Mouse (Mus musculus) frontal cortex, postnatal 14 days (tissue): Measurements from ENCODE around the gene Dusp3.

ENCODE experiments used
- DNase-seq, 2 experiments: peaks; one replicate each; pipeline ENCODE4 v3.0.0; 2022; ENCODE audit warnings: low spot score in 2 of 2

The Dusp3 gene

DNA sequence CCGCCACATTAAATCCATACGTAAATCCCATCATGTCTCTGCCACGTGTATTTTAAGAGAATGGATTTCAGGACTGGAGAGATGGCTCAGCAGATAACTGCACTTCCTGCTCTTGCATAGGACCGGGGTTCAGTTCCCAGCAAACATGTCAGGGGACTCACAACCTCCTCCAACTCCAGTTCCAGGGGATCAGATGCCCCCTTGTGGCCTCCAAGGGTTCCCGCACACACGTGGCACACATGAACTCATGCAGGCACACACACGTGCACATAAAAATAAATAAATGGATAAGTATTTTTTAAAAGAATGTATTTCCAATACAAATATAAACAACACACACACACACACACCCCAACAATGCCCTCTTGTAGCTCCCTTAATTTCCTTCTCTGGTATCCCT, 9.9 kb downstream of the Dusp3 start:
- DNase-seq = no peak

DNA sequence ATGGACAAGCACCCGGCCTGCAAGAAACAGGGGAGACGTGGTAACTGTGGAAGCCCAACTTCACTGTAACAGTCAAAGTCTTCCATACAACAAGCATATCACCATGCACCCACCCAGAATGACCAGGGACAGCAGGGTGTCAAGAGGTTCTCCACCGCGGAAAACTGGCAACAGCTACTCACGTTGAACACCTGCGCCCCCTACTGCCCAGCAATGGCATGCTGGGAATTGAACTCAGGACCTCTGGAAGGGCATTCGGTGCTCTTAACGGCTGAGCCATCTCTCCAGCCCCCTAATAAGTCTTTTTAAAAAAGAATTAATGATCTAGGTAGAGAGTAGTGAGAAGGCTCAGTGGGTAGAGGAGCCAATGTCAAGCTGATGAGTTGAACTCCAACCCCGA, 11.9 kb downstream of the Dusp3 start:
- no peak for DNase-seq

DNA sequence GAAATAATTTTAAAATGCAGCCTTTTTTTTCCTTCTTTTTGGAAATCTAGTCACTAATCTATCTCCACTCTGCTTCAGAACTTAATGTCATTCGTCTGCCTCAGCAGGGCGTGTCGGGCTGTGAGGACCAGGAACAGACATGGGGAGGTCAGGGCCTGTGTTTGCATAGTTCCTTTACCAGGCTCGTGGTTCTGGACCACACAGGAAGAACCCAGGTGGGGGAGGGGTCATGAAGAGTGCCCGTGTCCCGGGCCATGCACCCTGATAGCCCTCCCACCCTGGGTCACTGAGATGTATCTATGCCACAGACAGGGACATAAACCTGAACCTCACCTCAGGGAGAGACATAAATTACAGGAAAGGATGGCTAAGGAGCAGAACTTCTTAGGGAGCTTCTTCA, 12.6 kb downstream of the Dusp3 start:
- no peak for DNase-seq

DNA sequence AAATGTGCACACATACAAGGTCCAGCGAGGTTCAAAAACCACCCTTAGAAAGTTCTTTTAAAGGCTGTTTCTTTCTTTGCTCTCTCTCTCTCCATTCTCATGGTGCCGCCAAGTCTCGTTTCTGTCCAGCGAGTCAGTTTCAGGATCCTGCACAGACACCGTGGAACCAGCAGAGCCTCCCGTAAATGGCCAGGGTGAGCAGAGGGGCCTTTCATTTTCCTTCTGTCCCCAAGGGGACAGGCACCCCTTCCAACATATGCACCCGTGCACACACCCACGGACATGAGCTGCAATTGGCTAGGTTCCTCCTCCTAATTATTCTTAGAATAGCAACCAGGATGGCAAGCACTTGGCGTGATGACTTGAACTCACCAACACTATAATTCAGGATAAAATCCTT, 13.3 kb downstream of the Dusp3 start:
- no peak for DNase-seq

DNA sequence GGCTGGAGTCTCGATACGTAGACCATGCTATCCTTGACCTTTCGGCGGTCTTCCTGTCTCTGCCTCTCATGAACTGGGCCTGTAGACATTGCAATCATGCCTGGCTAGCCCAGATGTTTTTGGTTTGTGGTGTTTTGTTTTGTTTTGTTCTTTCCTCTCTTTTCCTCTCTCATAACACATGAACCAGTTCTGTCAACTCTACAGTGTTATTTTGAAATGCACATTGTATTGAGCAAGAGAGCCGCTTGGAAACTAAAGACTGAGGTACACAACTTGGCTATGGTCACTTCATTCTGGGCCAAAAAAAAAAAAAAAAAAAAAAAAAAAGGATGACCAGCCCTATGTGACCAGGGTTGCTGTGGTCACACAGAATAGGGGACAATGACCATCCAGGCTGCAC, 14.2 kb downstream of the Dusp3 start:
- no peak for DNase-seq

DNA sequence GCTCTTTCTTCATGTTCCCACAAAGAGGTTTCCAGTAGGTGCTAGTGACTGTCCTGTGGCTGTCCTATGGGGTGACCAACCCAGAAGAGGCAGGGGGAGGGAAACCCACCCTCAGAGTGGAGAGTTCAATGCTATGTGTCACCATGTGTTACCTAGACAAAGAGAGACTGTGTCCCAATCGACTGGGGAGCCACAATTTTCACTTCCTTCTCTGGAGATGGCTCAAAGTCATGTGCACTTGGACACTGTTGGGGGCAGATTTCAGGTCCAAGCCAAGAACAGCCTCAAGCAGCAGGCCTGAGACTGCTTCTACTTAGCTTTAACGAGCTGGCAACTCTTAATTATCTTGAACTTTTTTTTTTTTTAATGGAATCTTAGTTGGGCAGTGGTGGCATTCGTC, 14.7 kb downstream of the Dusp3 start:
- no peak for DNase-seq

DNA sequence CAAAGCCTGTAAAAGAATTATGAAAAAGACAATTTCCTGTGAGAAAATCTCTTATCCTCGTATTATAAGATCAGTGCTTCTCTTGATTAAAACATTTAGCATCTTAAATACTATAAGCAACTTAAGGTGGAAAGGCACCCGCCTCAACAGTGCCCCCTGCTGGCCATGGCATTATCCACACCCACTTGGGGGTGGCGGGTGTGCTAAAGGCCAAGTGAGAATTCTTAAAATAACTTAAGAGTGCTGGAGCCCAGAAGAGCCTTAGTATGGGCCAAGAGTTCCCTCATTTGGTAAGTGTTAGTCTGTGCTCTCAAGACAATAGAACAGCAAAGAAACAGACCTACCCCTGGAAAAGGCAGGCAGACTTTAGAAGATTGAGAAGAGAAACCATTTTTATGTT, 15.4 kb downstream of the Dusp3 start:
- DNase-seq = no peak

DNA sequence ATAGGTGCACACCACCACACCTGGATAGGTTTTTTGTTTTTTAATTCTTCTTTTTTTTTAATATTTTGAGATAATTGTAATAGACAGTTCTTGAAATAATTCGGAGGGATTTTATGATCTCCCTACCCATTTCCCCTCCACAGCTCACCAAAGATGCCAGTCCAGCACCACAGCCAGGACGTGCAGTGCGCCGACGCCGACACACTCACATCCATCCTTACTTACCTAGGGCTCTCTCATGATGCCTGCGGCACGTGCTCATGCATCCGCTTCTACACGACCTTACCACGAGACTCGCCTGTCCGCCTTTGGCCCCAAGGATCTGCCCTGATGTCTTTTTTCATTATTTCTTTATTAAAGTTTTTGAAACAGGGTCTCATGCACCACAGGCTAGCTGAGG, 17.0 kb downstream of the Dusp3 start:
- no peak for DNase-seq

DNA sequence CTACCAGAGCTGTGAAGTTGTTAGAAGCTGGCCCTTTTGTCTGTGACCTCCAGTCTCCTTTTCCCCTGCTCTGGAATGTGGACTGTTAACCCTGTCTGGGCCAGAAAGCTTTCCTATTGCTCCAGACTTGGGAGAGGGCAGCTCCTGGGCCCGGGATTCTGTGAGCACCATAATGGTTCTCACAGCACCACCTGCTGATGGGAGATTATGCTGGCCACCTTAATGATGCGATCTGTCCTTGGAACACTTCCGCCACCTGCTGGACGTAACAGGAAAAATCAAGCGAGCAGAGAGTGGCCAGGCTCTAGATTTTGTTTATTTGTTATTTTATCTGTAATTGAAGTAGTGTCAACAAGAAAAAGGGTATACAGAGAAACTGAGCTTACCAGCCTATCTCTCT, 18.0 kb downstream of the Dusp3 start:
- peak; percentile 65 to 80 for DNase-seq

DNA sequence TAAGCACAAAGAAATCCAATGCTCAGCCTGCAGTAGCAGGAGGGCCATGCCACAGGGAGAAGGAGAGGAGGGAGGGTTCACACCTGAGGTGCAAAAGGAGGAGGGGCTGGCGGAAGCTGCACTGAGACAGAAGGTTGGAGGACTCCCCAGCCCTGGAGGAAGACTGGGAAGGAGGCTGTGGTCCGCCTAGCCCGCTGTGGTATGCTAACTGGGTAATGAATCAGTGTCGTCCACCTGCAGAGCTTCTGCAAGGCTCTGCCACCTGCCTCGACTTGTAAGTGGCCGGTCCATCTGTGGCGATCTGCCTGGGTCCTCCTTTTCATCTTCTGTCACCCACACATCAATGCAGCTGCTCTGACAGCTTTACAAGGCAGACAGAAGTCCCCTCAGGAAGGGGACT, 18.5 kb downstream of the Dusp3 start:
- no peak for DNase-seq

DNA sequence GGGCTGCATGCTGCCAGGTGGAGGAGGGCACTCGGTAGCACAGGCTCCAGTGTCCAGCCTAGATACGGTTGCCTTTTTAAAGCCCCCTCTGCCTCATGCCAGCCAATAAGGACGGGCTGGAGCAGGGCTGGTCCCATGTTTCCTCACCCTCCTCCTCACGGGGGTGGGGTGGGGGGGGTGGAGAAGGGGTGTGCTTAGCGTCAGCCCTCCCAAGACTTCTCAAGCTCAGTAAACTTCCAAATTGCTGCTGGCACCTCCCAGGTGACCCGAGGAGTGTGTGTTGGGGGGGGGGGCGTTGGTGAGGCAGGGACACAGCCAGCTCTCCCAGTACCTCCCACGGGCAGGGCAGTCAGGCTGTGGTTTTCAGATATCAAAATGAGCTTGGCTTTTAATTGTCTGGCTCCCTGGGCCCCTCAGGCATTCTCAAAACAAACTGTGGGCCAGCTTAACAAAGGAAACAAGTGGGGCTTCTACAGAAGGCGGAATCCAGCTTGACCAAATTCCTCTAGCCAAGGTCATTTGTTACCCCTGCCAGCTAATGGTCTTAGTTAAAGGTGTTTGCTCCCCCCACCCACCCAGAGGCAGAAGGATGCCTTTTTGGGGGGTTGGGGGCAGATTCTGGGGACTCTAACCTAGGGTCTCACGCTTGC, 19.7 kb downstream of the Dusp3 start, which contains the start of gene Sost:
TSS of gene Sost (minus strand) at position 51 of the 650 bp plus-strand sequence.
- DNase-seq = no peak

DNA sequence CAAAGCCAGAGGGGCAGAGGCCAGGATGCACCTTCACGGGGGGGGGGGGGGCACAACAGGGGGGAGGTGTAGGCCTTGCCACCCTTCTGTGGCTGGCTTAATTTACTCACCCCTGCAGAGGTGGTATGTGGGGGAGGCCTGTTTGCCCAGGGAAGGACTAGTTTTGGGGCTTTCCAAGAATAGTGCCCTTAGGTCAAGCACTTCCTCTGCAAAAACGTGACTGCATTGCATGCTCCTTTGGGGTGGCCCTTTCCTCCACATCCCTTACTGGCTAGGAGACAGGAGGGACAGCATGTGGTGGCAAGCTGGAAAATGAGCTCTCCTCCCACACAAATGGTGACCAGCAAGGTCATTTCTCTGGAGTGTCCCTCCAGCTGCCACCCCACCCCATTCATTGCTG, 21.3 kb downstream of the Dusp3 start:
- no peak for DNase-seq

DNA sequence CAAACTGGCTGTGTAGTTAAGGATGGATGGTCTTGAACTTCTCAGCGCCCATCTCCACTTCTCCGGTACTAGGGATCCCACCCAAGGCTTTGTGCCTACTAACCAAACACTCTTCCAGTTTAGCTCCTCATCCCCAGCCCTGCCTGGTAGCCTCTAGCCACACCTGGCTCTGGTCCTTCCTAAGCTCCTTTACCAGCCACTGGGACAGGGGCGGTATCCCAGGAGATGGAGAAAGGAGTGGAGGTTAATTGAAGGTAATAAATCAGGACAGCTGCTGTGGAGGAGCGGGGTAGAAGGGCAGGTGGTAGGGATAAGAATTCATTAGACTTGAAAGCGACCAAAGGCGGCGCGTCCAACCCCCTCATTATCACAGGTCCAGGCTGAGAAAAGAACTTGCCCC, 22.2 kb downstream of the Dusp3 start:
- no peak for DNase-seq

DNA sequence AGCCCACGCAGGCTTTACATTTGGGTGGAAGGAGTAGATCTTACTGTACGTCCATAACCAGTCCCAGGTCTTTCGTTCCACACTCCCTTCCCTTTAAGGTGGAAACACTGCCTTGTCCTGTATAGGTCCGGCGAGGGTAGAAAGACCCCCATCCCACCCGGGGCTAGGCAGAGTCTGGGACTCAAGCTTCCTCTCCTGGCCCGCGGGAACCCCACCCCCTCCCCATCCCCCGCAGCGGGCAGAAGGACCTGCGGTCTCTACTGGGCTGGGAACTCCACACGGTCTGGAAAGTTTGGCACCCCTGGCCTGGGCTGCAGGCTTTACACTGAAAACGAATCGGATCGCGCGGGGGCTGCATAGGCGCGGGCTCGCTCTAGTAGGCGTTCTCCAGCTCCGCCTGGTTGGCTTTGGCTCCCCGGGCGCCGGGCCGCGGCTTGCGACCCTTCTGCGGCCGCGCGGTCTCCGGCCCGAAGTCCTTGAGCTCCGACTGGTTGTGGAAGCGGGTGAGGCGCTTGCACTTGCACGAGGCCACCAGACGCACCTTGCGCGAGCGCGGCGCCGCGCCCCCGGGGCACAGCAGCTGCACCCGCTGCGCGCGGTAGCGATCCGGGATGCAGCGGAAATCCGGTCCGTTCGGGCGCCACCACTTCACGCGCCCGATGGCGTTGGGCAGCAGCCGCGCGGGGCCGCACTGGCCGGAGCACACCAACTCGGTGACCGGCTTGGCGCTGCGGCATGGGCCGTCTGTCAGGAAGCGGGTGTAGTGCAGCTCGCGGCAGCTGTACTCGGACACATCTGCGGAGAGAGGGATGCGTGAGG, 23.1 kb downstream of the Dusp3 start:
- DNase-seq = no peak

DNA sequence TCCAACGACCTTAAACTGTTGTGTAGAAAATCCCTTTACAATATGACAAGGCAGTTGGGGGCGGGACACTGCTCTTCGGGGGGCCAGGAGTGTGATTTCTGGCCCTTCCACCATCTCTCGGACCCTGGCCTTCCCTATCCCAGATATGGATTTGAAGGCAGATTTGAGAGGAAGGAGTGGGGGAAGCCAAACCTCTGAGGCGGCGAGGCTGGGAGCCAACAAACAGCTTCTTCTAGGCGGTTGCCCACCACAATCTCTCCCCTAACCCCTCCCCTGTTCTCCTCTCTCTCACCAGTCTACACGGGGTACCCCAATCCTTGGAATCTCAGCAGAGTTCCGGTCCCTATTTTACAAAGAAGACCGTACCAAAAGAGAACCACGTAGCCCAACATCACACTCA, 23.8 kb downstream of the Dusp3 start:
- DNase-seq = no peak

DNA sequence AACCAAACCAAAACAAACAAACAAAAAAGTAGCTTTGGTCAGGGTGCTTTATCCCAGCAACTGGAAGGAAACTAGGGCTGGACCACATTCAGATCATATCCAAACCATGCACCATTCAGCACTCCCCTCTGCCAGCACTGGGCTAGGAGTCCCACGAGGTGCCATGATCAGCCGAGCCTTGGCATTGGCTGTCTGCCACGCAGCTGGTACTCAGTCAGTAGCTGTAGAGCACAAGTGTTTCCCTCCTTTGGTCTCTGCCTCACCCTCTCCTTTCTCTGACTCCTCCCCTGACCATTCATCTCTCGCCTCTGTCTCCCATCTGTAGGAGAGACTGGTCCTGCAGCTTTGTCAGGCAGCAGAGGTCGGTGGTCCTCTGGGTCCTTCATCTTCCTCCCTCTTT, 29.3 kb downstream of the Dusp3 start:
- DNase-seq = no peak

DNA sequence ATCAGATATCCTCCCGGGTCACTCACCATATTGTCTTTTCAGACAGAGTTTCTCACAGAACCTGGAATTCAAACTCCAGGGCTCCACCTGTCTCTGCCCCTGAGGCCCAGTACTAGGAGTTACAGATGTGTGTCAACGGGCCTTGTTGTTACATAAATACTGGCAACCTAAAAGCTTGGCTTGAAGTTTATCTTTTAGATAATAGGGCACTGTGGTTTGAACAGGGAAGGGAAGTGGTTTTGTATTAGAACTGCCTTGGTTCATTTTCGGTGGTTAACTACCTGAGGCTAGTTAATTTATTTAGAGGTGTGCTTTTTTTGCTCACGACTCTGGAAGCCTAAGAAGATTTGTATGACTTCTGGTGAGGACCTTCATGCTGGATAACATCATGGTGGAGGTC, 33.4 kb downstream of the Dusp3 start:
- DNase-seq = no peak

DNA sequence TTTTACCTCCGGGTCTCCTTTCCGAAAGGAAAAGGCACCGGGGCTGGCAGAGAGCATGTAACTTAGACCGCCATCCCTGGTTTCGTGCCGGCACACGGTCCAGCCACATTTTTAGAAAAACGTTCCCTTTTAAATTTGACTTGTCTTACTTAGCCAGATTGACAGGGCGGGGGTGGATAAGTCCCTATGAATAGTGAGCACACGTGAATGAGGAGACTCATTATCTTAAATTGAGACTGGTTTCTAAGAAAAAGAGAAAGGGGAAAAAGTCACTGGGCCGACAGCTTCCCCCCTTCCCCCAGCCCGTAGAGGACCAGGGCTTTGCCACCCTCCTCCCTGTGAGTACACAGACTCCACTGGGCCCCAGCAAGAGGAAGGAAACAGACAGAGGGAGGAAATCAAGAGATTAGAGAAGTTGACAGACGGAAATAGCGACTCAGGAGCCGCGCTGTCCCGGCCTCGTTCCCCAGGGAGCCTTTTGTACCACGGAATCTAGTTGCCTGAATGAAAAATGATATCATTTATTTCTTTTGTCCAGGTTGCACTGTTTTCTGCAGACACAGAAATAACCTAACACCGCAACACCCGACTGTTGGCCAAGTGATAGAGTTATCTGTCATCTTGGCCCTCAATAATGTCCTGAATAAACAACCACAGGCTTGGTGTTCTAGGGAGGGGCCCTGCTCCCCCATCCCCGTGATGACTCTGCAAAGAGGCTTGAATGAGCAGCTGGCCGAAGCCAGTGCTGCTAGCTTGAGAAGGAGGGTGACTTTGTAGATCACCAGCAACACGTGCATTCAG, 34.1 kb downstream of the Dusp3 start:
- no peak for DNase-seq

DNA sequence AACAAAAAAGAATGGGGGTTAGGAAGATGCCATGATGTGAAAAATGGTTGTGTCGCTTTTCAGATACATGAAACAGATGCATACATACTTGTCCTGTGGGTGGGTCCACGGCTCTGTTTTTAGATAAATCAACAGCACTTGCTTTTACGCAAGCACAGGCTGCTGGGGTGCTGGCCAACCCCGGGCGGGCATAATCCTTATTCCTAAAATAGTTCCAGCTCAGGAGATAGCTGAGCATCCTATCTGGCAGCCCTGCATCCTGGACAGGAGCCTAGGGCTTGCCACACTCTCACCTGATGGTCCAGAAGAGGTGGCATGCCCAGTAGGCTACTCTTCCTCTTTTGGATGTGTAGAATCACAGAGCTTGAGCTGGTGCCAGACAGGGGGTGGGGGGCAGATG, 36.8 kb downstream of the Dusp3 start:
- DNase-seq = no peak

DNA sequence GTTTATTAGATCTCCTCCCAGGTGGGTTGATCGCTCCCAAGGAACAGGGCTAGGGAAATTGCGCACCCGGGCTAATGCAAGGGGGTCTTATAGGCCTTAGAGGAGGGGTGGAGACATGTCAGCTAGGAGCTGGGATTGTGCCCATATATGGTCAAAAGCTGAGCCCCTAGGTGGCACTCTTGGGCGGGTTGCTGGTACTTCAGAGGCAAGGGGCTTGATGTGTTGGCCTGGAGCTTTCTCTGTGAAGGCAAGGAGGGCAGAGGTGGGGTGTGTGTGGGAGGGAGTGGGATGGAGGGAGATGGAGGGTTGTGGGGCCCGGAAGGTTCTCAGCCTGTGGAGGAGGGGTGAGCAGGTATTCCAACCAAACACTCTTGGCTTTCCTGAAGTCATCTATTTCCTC, 40.3 kb downstream of the Dusp3 start:
- no peak for DNase-seq

DNA sequence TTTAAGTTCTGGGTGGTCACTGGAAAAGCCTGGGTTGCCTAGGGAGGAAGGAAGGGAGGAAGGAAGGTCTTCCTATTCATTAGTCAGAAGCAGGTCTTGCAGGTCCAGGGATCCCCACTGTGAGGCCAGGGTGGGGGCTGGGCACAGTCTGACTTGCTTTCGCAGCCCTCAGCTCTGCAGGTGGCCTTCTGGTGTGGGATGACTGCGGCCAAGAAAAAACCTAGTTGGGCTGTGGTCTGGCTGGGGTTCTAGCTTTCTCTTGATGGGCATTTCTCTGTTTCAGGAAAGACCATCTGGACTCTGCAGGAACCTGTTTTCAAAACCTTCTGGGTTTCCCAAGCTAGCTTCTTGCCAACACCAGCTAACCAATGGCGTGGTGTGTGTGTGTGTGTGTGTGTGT, 43.8 kb downstream of the Dusp3 start:
- no peak for DNase-seq

DNA sequence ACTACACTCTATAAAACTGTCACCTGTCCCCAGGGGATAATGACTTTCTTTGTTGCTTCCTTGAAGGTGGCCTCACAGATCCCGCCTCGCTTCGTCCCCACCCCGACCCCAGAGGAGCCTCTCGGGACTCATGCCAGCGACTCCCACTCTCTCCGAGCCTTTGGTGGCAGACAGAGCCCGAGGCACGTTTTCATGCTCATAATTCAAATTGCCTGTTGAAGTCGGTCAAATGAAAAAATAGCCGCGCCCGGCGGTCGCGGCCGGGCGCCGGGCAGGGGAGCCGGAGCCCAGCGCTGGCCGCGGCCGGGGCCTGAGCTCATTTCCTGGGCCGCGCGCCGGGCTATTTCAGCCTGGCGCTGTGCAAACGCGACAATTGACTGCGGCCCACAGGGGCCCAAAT, 49.7 kb downstream of the Dusp3 start:
- DNase-seq = no peak

DNA sequence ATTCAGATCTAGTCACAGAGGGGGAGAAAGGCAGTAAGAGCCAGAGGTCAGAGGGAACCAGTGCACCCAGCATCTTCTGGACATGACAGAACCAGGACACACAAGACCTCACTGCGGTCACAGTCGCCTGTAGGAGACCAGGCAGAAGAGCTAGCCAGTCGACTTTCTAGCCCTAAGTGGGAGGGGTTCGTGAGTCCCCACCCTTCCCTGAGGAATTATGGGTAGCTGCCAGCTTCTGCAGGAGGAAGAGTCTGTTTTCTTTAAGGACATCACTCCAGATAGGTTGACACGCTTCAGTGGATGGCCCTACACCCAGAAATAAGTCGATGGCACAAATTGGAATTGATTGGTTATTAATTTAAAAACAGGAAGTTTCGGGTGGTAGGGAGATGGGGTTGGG, 50.4 kb downstream of the Dusp3 start:
- DNase-seq = no peak
